Mouse (Mus musculus) bone marrow macrophage, adult 2 months (primary cell): ENCODE measurements around the gene Arhgap27.

ENCODE experiments used
- CTCF ChIP-seq: IDR thresholded peaks from 2 replicates; pipeline ENCODE4 v1.5.1; 2012; ENCODE audit warnings: low read depth, mild to moderate bottlenecking, low read length, moderate library complexity
- POLR2A ChIP-seq: IDR thresholded peaks from 2 replicates; pipeline ENCODE4 v1.6.1; 2012; ENCODE audit warnings: mild to moderate bottlenecking, low read depth, low read length, borderline replicate concordance

GRCm38 (mm10) chr11:103340677-103341076 lies 22.8 kb downstream of the Arhgap27 start:
- TF ChIP-seq POLR2A (no peak), CTCF (no peak)
